Mouse (Mus musculus): ENCODE results near the gene Bpifa3. TPM values are rescaled to one million over a fixed set of nuclear protein-coding genes. Genes with fewer than 3 reads are reported as not detected.

The Bpifa3 gene
- polyA plus RNA-seq, 1 experiment from 2014 or later: not detected

Other genes with a start within 250 kb of the Bpifa3 start
- not detected in 2 replicates for gene Bpifb6, start 229.9 kb upstream of the Bpifa3 start, polyA plus RNA-seq (2015; fragmentation: Nextera tagmentation; extraction: Ambion mirVana)
- 0.11 TPM in 1 of 2 replicates, not detected in the other for gene Bpifb3, start 212.1 kb upstream of the Bpifa3 start, polyA plus RNA-seq (2015; fragmentation: Nextera tagmentation; extraction: Ambion mirVana)
- not detected in 2 replicates for gene Bpifb4, start 192.1 kb upstream of the Bpifa3 start, polyA plus RNA-seq (2015; fragmentation: Nextera tagmentation; extraction: Ambion mirVana)
- not detected in 2 replicates for gene Bpifa6, start 155.4 kb upstream of the Bpifa3 start, polyA plus RNA-seq (2015; fragmentation: Nextera tagmentation; extraction: Ambion mirVana)
- gene Bpifa2, start 122.1 kb upstream of the Bpifa3 start, polyA plus RNA-seq (2015; fragmentation: Nextera tagmentation; extraction: Ambion mirVana): not detected in 2 replicates
- not detected in 2 replicates for gene Bpifa1, start 12.5 kb downstream of the Bpifa3 start, polyA plus RNA-seq (2015; fragmentation: Nextera tagmentation; extraction: Ambion mirVana)
- gene Bpifa5, start 32.3 kb downstream of the Bpifa3 start, polyA plus RNA-seq (2015; fragmentation: Nextera tagmentation; extraction: Ambion mirVana): not detected in 2 replicates
- gene Bpifb1, start 60.5 kb downstream of the Bpifa3 start, polyA plus RNA-seq (2015; fragmentation: Nextera tagmentation; extraction: Ambion mirVana): 0.88 and 1.0 TPM in 2 replicates
- 0.25 and 0.36 TPM in 2 replicates for gene Bpifb5, start 93.4 kb downstream of the Bpifa3 start, polyA plus RNA-seq (2015; fragmentation: Nextera tagmentation; extraction: Ambion mirVana)
- gene Bpifb9a, start 127.5 kb downstream of the Bpifa3 start, polyA plus RNA-seq (2015; fragmentation: Nextera tagmentation; extraction: Ambion mirVana): not detected in 2 replicates
- gene Bpifb9b, start 176.9 kb downstream of the Bpifa3 start, polyA plus RNA-seq (2015; fragmentation: Nextera tagmentation; extraction: Ambion mirVana): not detected in 2 replicates
- 12.2 and 16.3 TPM in 2 replicates for gene Cdk5rap1, start 242.7 kb downstream of the Bpifa3 start, polyA plus RNA-seq (2015; fragmentation: Nextera tagmentation; extraction: Ambion mirVana)